Mouse (Mus musculus): ENCODE results near the gene Smarca2.

Smarca2 gene

DNA sequence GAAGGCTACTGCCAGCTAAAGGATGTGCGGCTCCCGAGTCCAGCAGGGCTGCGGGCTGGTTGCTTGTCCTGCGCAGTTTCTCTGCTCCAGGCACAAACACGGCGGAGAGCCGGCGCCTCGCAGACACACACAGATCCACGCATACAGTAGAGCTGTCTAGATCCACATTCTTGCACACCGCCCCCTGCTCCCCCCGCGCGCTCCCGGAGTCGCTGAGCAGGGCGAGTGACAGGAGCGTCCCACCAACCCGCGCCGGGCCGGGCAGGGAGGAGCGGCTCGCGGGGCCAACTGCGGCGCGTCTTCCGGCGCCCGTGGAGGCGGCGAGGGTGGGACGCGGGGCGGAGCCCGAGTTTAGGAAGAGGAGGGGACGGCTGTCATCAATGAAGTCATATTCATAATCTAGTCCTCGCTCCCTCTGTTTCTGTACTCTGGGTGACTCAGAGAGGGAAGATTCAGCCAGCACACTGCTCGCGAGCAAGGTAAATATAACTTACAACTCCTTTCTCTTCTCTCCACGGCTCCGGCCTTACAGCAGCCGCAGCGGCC is at the start of gene Smarca2:
TSS of gene Smarca2 (plus strand) at position 296 of the 546 bp plus-strand sequence.
- DNase-seq (ENCODE audit: extremely low read depth, low read depth, low spot score), result no peak

DNA sequence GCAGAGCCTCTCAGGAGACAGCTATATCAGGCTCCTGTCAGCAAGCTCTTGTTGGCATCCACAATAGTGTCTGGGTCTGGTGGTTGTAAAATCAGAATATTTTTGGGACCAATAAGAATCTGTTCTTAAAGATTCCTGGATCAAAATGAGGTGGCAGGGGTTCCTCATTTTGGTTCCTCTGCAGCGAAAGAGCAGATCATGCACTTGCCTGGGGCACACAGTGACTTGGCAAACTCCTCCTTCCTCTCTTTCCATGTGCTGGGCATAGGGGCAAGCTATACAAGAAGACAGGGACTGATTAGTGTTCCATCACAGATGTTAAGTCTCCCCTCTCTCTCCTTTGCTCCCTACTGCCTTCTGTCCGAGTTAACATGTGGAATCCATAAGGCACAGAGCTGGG is 40.0 kb upstream of the Smarca2 start:
- no peak for DNase-seq (ENCODE audit: extremely low read depth, low read depth, low spot score)

DNA sequence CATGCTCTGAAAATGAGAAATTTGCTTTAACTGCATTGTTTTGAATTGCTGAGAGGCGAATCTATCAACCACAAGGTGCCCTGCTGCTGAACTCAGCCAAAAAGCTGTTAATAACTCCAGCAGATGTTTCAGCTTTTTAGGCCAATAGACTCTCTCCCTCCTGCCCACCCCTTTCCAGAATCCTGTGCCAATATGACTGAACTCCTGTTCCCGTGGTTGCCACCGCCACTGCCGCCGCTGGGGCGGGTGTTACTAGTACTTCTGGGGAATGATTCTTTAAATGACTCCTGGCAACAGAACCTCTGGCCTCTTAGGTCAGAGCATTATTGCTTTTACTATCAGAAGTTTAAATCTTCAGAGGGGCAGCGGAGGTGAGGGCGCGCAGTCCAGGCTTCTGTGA is 38.7 kb upstream of the Smarca2 start:
- no peak for DNase-seq (ENCODE audit: extremely low read depth, low read depth, low spot score)

DNA sequence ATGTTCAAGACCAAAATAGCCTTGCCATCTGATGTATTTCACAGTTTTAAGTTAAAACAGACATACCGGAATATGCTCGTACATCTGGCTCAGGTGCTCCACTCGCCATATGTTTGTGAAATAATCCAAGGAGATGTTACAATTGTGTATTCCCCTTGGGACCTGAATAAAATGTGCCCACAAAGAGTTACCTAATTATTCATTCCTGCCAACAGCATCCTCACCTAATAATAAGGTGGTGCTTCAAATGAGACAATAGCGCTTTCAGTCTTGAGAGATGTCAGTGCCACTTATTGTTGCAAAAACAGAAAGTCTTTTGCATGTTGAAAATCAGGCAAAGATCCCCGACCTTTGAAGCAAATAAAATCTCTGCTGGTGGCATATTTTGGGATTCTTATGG is 36.6 kb upstream of the Smarca2 start:
- peak; percentile 68 for DNase-seq (ENCODE audit: extremely low read depth, low read depth, low spot score)

DNA sequence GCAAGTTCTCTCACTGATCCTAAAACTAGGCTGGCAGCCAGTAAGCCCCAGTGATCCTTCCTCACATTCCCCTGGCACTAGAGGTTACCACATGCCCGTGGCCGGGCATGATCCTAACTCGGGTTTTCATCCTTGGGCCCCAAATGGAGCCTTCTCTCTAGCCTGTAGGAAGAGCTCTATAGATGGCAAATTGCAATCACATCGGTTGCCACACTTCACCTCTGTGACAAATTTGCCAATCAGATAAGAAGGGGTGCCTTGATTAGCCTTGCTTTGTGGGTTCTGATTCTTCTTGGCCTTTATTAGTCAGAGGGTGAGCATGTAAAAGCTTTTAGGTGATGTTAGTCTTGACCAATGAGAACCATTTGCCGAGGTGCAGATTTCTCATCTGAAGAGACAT is 35.9 kb upstream of the Smarca2 start:
- DNase-seq (ENCODE audit: extremely low read depth, low read depth, low spot score), result peak; percentile 61

DNA sequence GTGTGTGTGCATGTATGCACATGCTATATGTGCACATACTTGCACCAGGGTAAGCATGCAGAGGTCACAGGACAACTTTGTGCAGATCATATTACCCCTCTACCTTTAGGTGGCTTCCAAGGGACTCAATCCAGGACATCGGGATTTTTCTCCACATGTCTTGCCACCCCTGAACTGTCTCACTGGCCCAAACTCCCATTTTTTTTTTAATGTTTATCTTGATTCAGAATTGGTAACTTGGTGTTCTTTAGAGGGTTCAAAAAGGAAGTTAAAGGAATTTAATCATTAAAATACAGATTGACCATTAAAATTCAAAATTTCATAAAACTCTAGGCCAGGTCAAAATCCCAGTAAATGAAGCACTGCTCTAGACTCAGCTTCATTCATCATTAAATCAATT is 35.4 kb upstream of the Smarca2 start:
- DNase-seq (ENCODE audit: extremely low read depth, low read depth, low spot score), result no peak

DNA sequence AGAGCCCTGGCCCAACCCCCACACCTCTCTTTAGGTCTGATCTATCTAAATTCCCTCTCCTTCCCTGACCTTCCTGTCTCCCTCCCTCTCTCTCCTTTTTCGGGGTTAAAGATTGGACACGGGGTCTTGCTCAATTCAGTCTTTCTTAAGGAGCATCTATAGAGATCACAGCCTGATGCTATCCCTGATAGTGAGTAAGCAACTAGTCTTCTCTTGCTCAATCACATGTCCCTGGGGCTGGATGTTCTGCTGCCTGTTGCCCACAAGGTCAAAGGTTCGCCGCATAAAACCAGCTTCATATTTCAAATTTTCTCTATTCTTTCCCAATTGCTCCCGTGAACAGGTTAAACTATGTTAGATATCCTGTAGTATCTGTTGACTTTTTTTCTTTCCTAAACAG is 25.2 kb upstream of the Smarca2 start:
- peak; percentile 68 for DNase-seq (ENCODE audit: extremely low read depth, low read depth, low spot score)

DNA sequence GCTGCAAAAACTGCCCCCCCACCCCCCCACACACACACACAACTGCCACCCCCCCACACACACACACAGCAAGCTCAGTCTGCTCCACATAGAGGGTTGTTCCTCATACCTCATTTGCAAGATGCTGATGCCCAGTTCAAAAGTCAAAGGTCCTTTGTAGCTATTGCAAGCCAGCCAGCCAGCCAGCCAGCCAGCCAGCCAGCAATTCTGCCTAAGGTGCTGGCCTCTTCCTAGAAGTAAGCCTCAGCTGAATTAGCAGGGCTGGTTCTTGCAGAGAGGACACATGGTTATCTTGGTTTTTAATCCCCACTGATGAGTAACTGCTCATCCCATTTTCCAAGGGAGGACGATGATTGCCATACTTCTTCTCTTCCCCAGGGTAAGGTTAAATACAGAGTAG is 24.8 kb upstream of the Smarca2 start:
- DNase-seq (ENCODE audit: extremely low read depth, low read depth, low spot score), result peak; percentile 54

DNA sequence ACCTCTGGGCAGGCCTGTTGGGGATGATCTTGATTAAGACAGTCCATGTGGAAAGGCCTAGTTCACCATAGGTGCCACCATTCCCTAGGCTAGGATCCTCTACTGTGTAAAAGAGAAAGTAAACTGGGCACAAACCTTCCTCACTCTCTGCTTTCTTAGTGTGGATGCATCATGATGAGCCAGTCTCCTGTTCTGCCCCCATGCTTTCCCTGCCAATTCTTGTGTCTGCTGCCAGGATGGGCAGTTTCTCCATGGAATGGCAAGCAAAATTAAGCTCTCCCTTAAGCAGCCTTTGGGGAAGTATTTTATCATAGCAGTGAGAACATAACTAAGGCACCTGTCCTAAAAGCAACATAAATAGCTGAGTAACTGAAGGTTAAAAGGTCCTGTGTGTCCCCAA is 10.2 kb upstream of the Smarca2 start:
- DNase-seq (ENCODE audit: extremely low read depth, low read depth, low spot score), result no peak

DNA sequence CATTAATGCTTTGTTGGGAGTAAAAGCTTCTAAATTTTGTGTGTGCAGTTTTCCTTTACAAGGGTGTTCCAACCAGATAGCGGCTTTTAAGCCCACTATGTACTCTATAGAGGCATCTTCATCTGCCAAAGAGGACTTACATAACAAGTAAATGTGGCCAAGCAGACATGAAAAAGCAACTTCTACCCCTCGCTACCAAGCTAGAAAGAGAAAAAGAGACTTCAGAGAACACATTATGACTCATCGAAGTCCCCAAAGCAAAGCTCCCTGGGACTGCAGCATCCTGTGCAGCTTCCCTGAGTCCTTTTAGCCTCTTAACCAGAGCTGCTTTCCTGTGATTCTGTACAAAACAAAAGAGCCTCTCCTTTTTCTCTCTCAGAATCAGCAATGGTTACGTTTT is 3.4 kb upstream of the Smarca2 start:
- no peak for DNase-seq (ENCODE audit: extremely low read depth, low read depth, low spot score)

DNA sequence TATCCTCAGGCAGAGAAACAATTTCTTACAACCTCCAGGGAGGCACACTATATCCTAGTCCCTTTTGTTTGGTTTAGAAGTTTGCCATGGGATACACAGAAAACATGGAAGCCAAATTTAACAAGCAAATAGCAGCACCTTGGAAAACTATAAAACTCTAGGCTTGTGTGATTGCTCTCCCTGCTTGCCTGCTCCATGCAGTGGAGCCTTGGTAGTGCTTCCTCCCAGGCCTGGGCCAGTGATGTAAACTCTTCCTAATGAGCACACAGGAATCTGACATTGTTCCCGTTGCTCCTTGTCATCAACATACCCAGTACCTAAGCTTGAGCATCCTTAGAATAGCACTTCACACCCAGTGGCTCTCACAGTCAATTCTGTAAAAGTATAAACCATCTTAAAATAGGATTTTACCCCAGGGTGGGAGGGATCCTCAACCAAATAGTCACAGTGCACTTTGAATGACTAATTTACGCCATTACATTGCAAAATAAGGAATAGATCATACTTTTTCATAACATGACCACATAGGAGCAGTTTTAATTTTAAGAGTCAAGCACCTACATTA is 1.5 kb upstream of the Smarca2 start:
- DNase-seq (ENCODE audit: extremely low read depth, low read depth, low spot score), result no peak

DNA sequence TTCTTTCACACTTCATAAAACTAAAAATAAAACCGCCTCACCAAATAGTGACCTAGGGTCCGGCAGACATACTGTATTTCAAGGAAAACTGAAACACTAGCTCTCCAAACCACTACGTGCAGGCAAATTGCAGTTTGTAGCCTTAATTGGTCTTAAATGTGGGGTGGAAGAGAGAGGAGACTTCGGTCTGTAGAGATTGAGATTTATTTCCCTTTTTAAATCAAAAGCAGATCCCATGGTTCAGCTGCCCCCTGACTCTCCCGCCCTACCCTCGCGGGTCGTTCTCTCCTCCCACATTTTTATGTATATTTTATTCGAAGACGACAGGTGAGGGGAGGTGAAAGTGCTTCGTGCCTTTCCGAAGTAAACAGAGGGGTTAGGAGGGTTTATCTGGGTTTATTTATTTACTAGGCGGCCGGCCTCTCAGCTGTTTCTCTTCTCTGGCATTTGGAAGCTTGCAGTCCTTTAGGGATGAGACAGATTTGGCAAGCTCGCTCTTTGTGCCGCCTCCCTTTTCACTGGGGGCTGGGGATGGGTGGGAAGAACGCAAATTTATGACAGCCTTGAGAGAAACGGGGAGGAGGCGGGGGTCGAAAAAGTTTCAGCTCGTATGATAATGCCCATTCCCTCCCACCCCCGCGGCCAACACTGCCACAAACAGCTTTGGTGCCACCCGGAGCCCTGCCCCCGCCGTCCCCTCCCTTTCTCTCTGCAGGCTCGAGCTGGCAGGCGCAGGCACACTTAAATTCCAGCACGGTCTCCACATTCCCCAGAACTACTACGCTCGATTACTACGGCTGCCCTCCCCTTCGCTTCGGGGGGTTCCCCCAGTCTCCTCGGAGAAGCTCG is 720 bp upstream of the Smarca2 start:
- no peak for DNase-seq (ENCODE audit: extremely low read depth, low read depth, low spot score)

DNA sequence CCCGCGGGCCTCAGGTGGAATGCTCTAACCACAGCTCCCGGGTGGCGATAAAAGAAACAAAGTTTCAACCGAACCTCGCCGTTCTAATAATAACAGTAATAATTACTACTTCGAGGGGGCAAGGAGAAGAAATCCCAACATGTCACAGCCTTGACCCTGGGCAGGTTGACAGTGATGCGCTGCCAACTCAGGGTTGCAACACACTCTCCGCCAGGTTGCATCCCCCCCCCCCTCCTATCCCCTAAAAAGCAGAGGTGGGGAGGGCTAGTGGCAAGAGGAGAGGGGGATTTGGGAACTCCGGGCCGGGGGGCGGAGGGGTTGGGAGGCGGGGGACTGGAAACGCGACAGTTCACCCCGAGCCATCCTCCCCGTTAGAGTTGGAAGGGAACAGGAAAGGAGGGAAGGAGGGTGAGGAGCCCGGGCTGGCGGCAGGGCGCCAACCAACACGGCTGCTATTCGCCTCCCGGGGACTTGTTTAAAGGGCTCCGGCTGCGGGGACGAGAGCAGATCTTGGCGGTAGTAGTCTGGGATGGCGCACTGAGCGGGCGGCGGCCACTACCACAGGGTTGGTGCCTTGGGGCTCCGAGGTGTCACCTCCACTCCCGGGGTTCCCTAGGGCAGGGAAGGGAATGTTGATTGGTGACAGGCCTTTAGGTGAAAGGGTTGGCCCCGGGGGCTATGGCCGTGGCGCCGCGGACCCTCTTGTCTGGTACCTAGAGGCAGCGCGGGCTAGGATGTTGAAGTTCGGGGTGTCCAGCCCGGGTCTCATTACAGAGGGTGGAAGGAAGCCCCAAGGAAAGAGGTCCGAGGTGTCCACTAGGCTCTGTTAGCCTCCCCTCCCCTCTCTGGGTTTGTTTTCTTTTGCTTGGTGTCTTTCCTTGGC is 829 bp downstream of the Smarca2 start:
- DNase-seq (ENCODE audit: extremely low read depth, low read depth, low spot score), result no peak

DNA sequence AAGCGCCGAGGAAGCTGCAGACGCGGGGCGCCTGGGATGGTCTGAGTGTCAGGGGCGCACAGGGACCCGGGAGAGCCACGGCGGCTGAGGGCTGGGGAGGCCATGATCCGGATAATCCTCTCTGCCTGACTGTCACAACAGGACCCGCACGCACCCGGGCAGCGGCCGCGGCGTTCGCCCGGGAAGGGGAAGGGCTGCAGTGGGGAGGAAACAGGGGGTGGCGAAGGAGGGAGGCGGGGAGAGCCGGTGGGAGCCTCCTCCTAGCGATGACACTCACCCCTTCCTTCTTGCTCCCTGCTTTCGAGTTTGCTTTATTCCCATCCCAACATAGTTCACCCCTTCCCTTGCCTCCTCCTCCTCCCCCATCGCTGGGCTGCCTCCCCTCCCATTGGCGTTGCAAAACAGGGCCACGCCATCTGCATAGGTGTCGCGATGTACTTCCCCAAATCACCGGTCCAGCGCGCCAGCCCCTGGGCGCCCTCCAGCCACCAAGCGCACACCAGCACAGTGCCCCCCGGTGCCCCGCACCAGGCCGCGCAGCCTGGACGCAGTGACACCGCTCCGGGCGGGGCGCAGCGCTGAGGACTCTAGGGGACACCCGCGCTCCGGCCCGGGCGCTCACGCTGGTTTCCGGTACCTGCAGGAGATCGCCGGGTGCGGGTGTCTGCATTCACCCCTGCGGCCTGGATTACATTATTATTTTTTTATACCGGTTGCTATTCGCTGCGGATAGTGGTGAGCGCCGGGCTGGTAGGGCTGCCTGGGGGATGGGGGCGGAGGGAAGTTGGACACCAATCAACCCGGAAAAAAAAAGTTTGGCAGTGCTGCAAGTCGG is 1.7 kb downstream of the Smarca2 start:
- DNase-seq (ENCODE audit: extremely low read depth, low read depth, low spot score), result no peak

DNA sequence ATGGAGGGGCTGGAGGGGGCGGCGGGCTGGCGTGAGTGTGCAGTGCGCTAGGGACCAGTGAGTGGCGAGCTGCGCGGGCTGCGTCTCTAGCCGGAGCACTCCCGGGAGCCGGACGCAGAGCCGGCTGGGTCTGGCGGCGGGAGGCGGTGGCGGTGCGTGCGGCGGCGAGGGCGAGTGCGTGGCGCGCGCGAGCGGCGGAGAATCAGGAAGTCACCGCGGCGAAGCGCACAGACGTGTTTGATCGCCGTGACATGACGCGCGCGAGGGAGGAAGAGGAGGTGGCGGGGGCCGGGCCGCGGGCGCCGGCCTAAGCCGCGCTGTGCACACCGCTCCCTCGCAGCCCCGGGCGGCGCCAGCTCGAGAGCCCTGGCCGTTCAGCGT is 2.3 kb downstream of the Smarca2 start:
- DNase-seq (ENCODE audit: extremely low read depth, low read depth, low spot score), result no peak

DNA sequence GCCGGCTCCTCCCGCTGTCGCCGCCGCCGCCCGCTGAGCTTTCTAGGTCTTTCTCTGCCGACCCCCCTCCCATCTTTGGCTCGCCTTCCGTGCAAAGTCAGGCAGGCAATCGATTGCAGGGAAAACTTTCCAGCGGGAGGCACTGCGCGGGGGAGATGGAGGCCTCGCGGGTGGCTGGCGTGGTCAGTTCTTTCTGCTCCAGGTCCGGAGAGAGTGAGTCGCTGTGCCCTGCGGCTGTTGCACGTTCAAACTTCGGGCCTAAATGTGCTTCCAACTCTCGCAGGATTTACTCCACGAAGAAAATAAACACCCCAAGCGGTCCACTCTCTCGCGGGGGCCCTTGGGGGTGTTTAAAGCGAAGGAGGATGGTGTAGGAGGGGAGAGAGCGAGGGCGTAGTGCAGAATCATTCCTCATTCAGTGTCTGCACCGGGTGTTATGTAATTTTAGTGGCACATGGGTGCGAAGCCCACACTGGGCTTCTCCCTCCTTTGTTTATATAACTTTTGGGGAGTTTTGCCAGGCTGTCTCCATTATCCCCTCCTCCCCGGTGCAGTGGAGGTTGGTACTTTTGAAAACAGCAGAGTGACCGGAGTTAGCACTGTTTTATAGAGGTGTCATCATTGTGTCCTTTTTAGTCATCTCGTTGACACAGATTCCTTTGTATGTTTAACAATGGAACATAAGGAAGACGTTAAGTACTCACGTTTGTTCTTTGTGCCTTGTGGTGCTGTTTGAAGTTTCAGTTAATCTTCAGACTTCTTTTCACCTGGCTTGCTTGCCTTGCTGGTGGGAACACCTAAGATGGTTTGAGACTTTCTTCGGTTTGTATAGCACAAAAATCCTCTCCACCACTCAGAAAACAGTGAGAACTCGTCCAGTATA is 2.9 kb downstream of the Smarca2 start:
- DNase-seq (ENCODE audit: extremely low read depth, low read depth, low spot score), result no peak

DNA sequence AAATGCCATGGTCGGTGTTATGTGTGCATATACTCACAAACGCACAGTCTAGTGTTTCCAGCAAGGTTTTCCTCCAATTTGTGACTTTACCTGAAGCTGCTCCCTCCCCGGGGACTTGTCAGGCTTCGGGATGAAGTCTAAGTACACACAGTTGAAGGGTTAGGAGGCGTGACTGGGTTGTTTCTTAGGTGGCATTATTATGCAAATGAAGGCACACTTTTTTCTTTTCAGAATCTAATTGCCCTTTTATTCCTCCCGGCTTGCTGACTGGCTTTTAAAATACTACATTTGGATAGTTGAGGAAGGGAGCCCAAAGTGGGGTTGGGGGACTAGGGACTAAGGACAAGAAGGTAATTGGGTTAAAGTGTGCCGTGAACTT is 3.6 kb downstream of the Smarca2 start:
- DNase-seq (ENCODE audit: extremely low read depth, low read depth, low spot score), result no peak

DNA sequence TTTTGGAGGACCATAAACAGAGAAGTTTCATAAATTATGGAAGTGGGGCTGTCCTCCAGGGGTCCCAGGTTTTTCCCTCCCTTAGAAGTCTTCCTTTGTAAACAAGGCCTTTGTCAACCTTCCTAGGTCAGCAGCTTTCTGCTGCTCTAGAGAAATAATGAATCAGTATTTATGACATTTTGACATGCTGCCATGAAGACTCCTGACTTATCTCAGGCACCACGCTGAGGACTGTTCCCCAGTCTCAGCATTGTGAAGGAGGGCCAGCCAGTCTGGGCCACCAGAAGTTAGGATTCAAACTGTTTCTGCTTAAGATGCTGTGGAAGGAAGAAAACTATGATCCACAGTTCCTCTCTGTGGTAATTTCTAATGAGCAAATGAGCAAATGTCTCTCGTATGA is 4.8 kb downstream of the Smarca2 start:
- DNase-seq (ENCODE audit: extremely low read depth, low read depth, low spot score), result no peak

DNA sequence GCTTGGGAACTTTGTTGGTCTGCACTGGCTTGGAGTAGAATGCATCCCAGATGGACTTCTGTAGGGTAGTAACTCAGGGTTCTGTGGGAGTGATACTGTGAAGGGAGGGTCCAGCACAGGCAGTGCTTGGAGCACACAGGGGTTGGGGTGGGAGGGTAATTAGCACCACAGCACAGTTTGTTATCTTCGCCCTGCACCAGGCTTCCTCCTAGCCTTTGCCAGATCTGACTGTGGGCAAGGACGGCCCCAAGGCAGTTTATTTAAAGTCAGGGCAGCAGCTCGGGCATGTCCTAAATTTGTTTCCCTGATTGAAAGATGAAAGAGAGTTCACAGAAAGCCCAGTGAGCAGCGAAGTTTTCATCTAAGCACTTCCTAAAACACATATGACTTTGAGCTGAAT is 8.1 kb downstream of the Smarca2 start:
- DNase-seq (ENCODE audit: extremely low read depth, low read depth, low spot score), result no peak

DNA sequence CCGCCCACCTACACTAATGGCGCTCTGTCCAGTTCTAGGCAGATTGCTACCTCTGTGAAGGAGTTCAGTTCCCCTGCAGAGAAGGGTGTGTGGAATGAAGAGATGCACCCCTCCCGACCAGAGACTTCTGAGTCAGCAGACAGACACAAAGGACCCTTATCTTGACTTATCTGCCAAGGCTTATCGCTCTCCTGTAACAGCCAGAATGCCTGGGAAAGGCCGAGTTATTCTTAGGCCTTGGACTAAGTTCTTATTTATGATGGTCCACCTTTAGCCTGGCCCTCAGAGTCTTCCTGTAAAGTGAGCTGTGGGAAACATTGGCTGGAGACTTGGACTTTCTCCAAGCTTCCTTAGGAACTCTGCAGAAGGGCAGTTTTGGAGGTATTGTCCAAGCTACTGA is 8.8 kb downstream of the Smarca2 start:
- DNase-seq (ENCODE audit: extremely low read depth, low read depth, low spot score), result no peak

Data from fat pad, adult 2 months (tissue).